Mouse (Mus musculus): ENCODE measurements around the gene Nudt2. TPM values are rescaled to one million over a fixed set of nuclear protein-coding genes. Genes with fewer than 3 reads are reported as not detected.

Gene Nudt2
- total RNA-seq, 2 experiments from 2014 or later: 30.6 to 35.9 TPM

DNA sequence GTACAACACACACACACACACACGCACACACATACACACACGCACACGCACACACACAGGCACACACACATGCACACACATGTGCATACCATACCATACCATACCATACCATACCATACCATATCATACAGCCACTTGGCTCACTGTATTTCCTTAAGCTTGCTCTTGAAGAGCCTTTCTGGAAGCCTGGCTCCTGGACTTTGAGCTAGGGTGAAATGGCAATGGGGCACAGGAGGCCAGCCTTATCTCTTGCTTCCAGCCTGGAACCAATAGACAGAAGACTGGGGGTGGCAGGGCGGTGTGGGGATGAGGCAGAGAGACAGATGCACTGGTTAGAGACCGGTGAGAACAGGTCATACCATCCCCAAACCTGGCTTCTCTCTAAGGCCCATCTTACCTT lies 54.2 kb downstream of the Nudt2 start:
- no peak for DNase-seq

DNA sequence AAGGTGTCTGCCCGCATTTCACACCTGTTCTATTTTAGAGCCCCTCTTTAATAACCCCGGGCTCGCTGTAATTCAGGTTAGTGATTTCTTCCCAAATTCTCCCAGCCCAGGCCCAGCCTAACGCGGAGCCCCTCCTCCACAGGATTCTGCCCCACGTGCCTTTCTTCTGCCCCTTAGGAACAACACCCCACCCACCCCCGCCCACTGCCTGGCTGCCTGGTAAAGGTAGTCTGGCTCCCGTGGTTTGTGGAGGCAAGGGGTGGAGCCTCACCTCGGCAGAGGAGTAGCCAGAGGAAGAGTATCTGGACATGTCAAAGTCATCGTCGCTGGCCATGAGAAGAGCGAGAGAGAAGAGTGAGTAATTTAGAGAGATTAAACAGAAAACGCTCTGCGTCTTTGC lies 55.7 kb downstream of the Nudt2 start:
- DNase-seq: no peak

DNA sequence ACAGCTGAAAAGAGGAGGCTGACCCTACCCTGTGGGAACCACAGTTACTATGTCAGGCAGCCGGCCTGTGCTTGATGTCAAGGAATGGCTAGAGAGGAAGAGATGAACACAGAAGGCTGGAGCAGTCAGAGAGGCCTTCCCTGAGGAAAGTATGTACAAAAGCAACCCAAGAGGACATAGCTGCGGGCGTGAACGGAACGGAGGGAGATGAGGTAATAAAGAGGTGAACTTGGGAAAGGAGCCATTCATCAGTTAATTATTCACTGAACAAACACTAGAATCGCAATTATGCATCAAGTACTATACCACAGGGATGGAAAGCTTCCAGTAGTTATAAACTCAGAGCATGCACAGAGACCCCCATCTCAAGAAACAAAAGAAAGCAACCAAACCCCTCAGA lies 57.2 kb downstream of the Nudt2 start:
- DNase-seq: no peak

DNA sequence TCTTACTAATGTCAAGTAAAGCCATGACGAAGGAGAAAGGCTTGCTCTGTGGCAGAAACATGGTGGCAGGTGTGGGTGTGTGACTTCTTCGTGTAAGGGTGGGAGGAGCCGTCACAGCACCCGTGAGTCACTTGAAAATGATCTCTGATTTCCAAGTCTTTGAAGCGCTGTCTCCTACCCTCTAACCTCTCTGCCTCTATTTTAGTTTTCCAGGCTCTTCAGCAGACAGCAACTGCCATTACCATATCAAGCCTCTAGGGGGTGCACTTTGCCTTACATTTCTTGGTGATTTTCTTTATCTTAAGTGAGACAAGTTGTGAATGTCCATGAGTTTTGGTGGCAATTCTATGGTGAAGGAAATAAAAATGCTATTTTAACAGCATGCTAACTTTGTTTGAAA lies 57.8 kb downstream of the Nudt2 start:
- DNase-seq: peak in 1 of 2 experiments; percentile 64

DNA sequence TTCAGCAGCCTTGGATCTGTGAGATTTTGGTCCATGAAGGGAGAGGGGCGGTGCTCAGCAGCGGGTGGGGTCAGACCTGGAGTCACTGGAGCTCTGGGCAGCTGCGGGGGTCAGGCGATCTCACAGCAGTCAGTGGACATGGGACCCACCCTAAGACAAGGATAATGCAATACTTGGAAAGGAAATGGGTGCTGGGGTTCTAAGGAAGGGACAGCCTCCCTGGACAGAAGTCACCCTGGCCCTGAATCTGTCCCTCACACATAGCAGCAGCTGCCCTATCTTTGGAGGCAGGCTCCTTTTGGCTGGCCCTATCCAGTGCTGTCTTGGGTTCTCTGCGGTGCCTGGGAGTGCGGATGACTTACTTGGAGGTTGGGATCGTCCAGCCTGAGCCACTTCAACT lies 58.9 kb downstream of the Nudt2 start:
- no peak for DNase-seq

DNA sequence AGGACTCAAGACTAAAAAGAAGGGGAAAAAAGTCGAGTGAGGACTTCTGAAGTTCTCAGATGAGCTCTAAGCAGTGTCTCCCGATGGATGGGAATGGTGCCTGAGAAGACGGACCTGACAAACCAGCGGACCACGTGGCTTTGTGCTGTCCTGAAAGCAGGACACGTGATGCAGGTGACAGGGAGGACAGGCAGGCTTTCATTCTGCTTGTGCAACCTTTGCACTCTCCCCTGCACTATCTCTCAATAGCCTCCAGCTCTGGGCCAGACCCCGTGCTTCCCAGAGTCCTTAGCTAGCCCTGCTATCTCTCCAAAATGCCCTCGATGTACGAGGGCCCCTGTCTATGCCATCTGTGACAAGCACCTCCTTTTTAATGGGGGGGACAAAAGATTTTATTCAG lies 59.9 kb downstream of the Nudt2 start:
- no peak for DNase-seq

DNA sequence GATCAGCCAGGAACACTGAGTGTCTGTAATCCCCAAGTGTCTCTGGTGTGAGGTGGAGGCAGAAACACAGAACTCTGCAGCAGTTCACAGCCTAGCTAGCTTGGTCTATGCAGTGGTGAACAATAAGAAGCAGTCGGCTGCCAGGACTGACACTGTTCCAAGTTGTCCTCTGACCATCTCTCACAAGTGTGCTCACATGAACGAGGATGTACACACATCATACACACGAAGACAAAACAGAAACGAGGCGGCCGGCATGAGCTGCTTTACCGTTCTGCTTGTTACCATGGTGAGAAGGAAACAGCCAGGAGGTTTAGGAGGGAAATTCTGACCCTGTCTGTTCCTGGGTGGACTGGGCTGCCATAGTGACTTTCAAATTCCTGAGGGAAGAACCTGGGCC lies 61.6 kb downstream of the Nudt2 start:
- no peak for DNase-seq

DNA sequence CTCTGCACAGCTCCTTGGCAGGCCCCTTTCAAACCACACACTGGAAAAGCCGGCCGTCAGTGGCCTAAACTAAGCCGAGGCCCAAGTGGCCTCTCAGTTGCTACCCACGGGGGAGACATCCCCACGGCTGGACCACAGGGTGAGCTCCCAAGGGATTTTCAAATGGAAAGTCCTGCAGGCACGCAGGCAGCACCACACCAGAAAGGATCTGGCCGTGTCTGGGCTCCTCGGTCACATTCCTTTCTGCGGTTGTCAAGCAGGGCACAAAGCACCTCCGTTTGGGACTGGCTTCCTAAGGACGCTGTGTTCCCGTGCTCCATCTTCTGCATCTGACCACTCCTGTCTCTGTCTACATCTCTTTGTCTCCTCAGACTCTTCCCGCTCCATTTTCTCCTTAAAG lies 62.1 kb downstream of the Nudt2 start:
- no peak for DNase-seq

DNA sequence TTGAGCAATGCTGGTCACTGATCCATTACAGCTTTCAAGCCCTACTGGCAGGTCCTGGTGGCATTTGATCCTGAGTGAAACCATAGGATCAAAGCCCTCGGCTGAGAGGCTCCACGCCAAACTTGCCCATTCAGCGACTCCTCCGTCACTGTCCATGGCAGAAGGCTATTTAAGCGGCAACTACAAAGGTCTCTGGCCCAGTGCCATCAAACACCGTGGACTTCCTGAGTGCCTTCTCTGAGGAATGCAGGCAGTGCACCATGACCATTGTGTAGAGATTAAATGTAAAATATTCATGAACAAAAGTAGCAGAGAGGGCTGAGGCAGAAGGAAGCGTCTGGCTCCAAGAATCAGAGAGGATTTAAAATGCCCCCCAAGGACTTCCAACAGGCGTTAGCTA lies 63.0 kb downstream of the Nudt2 start:
- DNase-seq: no peak

Other genes with a start within 250 kb of the Nudt2 start
- 10 to 100 TPM; 44.2 to 54.9 TPM for gene Ubap2, start 190.0 kb upstream of the Nudt2 start, total RNA-seq (2021)
- 10 to 100 TPM; 32.4 to 32.9 TPM for gene Dcaf12, start 150.3 kb upstream of the Nudt2 start, total RNA-seq (2021)
- 10 to 100 TPM; 40.6 to 41.4 TPM for gene Ubap1, start 116.2 kb upstream of the Nudt2 start, total RNA-seq (2021)
- gene Kif24, start 264 bp upstream of the Nudt2 start, total RNA-seq (2021): under 1 TPM; 0.45 to 0.46 TPM
- gene AI464131, start 37.9 kb downstream of the Nudt2 start, total RNA-seq (2021): 10 to 100 TPM; 12.0 to 13.2 TPM
- under 1 TPM in 1 of 2 experiments, not detected in 1; 0.87 TPM for gene 1110017D15Rik, start 52.2 kb downstream of the Nudt2 start, total RNA-seq (2021)
- gene Fam219a, start 104.4 kb downstream of the Nudt2 start, total RNA-seq (2021): 10 to 100 TPM; 11.3 to 12.8 TPM
- 1 to 10 TPM; 2.7 to 3.8 TPM for gene Dnaic1, start 104.6 kb downstream of the Nudt2 start, total RNA-seq (2021)
- 10 to 100 TPM in 1 of 2 experiments, 1 to 10 TPM in 1; 9.7 to 11.0 TPM for gene Enho, start 175.2 kb downstream of the Nudt2 start, total RNA-seq (2021)
- gene Cntfr, start 231.9 kb downstream of the Nudt2 start, total RNA-seq (2021): 1 to 10 TPM; 3.3 to 4.4 TPM
- gene Il11ra1, start 234.8 kb downstream of the Nudt2 start, total RNA-seq (2021): 100 to 1,000 TPM; 105 TPM
- gene Rpp25l, start 248.4 kb downstream of the Nudt2 start, total RNA-seq (2021): 10 to 100 TPM; 35.0 to 37.3 TPM

Measured in heart, adult 18-20 months (tissue).